Mouse (Mus musculus) 3134 (cell line): ENCODE measurements at regions not wholly inside any gene's neighbourhood (a gene's known extent, or its start where the extent isn't known, plus 50 kb on each side); places are given as distances from the start of the nearest gene placed in this dataset.

Experiments used
- DNase-seq: peaks from one replicate; pipeline ENCODE4 v3.0.0-alpha.2; 2011; ENCODE audit warnings: low spot score; ENCODE audit not compliant: insufficient read length; ENCODE audit errors: extremely low read depth

DNA sequence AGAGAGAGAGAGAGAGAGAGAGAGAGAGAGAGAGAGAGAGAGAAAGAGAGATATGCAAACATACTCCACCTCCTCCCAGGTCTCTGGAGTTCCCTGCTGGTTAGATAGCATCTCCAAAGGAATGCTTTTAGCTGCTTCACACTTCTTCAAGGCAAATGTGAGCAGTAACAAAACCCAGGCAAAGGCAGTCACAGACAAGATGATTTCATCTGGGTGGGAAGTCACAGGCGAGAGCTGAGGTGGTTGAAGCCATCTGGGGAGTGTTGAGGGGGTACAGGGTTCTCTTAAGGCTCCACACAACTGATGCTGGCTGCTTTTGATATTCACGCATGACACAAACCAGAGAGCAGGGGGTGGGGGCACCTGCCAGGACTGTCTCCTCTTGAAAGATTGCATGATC lies 322.7 kb upstream of the Mki67 start:
- DNase-seq, result no peak

DNA sequence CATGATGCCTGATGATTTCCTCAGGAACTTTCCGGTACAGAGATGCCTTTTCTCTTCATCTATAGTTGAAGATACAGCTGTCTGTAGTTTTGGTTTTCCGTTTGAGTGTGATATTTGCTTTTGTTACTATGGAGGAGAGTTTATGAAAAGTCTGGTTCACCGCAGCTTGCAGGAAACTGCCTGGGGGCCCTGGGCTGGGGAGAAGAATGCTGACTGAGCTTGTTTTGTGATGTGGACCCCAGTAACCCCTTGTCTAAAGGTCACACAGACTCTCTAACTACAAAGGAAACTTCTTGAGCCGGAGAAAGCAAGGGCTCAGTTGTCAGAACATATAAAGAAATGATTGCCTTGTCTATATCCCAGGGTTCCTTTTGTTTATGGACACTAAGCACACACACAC lies 325.8 kb upstream of the Mki67 start:
- no peak for DNase-seq

DNA sequence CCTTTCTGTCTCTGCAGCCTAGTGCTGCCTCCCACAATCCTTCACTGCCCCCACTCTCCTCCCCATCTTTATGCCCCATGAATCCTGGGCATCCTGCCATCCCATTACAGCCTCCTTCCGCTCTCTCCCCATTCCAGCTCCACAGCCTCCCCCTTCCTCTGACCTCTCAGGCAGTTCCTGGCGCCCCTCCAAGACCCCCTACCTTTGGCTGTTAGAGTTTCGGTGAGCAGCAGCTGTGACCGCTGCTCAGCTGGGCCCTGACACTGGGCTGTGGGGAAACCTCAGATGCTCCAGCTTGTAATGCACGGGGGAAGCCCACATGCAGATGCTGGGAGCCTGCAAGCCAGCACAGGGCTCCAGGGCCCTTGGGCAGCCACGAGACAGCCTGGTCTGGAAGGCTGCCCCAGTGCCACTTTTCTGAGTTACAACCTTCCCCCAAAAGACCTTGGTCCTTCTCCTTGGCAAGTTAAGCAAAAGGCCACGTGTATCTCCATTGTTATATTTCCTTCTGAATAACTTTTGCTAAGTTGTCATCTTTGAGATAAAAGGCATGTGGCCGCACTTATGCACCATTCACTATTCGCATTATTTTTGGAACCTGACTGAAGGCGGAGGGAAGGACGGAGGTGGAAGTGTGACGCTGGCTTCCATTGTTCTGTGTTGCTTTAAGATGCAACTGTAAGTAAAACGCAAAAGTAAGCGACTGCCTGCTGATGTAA lies 330.6 kb upstream of the Mki67 start:
- DNase-seq, result no peak

DNA sequence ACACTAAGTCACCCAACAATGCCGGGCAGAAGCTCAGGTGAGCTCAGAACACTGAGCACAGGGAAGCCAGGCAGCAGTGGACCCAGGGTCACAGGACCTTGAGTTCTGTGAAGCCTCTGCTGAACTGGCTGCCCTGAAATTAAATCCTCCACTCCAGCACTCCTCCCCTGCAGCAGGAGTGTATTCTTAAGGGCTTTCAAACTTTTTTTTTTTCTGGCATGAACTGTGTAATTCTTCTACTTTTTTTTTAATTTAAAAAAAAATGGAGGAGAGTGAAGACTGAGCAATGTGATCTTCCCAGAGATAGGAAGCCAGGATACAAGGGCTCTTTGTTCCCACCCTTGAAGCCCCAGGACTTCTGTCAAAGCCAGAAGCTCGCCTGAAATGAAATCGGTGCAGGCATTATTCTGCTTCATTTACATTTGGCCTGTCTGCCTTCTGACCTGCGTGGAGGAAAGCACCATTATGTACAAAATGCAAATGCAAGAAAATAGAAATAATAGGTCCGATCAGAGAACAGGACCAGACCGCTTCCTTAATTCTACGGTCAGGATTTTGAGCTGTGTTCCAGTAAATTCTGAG lies 331.3 kb upstream of the Mki67 start:
- DNase-seq, result no peak

DNA sequence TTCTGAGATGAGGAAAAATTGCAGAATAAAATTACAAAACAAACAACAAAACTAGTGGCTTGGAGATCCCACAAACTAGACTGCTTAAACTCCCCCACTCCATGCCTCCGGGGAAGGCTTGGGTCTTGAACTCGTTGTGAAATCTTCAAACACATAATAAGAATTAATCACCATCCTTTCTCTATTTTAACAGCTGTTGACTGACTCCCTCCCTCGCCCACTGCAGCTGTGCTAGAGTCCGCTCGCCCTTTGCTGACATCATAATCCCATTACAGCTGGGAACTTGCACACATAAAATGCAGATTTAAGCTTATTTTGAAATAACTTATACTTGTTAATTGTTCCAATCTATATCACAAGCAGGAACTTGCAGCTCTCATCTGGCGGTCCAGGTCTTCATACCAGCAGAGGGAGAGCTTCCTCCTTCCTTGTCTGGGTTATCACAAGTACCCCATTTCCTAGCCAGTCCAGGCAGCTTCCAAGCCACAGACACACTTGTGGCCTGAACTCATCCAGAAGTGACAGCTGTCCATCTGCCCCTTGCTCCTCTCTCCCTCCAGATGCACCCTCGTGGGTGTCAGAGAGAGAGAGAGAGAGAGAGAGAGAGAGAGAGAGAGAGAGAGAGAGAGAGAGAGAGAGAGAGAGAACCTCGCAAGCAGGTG lies 332.9 kb upstream of the Mki67 start:
- no peak for DNase-seq

DNA sequence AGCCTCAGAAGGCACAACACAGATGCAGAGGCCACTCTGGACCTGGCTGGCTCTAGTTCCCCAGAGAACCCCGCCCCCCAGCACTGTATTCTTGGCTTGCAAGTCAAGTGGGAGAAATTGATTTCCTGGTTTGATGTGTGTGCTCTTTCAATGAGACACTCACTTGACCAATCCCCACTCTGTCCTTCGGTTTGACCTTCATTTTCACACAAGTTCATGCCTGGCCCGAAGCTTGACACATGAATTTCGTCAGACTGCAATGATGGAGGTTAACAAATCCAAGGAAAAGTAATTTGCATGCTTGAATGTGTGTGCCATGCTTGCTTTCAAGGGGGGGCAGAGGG lies 333.4 kb upstream of the Mki67 start:
- DNase-seq, result no peak

DNA sequence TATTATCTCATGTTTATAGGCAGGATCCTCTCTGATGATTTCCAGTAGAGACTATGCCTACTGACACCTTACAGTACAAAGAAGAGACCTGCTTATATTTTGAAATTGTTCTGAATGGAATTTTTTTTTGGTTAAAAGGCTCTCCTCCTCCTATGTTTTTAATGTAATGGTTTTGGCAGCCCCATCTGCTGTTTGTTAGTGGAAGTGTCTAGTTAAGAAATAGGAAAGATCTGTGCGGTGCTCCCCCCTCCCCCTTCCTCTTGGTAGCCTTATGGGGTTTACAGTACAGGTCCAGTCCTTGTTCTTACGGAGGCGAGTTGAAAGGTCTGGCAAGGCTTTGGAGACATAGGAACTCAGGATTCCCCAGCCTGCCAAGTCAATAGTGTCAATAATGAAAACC lies 334.0 kb upstream of the Mki67 start:
- DNase-seq, result no peak

DNA sequence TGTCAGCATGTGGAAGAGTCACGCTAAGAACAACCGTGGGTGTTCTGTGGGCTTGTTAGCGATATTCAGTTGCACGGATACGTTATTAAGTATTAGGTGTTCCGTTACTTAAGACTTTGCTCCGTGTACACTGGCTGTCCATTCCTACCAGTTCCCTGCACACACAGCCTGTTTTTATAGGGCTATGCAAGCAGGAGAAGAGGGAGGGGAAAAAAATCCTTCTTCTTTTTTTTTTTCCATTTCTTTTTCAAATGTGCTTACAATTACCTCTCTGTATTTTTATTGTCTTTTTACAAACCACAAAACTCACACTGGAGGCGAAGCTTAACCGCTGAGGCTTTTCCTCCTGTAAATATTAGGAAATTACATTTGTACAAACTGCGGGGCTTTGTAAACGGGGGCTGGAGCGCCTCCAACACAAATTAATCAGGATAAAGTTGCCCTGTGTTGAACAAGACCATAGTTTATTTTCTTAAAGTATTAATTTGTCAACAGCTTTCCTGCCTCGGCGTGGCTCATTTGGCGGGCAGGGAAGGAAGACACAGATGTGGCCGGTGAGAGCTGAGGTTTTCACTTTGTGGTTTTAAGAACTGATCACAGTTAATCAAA lies 340.8 kb upstream of the Mki67 start:
- no peak for DNase-seq

DNA sequence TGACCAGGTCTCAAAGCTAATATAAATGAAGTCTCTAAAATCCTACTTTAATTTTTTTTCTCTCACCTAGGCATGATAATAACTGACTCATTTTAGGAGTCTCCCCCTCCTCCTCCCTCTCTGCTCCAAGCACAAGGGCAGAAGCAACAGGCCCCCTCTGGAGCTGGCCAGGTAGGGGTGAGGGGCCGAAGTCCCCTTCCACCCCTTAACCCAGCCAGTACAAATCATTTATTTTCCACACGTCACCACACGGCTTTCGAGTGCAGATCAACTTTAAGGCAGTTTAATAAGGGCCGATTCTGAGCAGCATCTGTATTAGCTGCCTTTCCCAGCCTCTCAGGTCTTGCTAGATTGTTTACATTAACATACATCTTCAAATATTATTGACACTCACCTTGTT lies 342.2 kb upstream of the Mki67 start:
- DNase-seq, result no peak

DNA sequence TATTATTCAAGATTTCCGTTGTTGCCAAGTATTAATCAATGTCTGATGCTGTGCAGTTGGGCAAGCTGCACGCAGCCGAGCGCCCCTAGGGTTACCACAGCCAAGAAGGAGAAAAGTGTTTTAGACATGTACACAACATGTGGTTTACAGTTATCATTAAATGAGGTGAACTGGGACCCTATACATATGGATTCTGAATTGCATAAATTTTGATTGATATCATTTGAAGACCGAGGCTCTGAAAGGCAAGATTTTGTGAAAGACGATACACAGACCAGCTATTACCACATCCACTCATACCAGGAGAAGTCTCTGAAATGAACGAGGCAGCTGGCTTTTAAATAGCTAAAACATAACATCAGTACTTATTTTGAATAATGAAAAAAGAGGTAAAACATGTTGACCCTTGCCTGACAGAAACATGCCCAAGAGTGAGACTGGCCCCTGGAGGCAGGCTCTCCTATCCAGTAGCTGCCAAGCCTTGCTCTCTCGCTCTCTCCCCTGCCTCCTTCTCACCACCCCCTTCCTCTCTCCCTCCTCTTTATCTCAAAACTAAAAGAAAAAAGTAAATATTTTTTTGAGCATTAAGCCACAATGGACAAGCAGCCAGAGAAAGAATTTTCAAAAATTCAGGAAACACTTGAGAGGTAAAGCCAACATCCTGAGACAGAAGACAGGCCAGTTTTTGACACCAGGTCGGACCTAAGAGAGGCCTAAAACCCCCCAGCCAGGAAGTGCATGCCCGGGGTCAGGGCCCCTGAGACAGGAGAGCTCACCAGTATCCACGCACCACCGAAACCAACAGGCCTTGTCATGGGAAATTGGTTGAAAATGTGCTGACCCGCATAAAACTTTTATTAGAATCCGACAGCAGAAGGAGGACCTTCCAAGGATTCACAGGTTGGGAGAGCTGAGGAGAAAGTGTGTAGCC lies 342.9 kb upstream of the Mki67 start:
- DNase-seq, result no peak

DNA sequence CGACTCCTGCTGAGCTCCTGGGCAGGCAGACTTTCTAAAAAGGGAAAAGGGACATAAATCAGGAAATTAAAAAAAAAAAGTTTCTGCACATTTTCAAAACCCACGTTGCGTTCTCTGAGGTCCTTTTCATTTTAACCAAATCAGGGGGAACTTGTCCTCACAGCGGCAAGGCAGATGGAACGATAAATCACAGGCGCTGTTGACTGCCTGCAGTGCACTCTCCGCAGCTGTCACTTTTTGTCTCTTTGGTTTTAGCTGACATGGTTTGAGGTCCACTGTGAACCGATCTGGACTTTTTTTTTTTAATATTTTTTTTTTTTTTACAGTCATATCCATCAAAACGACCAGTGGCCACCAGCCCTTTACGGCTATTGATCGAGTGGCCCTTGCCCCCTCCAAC lies 343.7 kb upstream of the Mki67 start:
- no peak for DNase-seq

DNA sequence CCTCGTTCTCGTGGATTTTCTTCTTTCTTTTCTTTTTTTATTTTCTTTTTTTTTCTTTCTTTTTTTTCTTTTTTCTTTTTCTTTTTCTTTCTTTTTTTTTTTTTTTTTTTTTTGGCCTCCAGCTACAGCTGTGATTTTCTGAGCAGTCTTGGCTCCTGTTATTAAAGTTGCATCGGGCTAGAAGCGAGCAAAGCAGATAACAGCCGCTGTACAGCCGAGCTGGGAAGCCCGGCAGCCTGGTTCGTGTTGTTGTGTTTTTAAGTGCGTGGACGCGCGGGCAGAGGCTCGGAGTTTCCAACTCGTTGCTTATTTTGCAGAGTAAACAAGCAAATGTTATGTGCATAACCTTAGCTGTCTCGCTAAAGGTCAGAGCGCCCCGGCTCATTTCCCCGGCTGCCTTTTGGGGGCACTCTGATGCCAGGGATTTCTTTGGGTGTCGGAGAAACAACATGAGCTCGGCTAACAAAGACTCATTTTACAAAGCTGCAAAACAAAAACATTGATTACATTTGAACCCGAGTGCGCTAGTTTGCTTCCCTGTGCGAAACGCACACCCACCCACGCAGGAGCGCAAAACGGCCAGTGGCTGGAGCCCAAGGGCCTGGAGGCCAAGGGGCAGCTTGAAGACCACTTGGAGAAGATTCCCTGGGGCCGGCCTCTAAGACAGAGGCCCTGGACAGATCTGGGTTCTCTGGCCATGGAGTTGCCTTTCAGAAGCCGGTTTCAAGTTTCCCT lies 344.3 kb upstream of the Mki67 start:
- no peak for DNase-seq

DNA sequence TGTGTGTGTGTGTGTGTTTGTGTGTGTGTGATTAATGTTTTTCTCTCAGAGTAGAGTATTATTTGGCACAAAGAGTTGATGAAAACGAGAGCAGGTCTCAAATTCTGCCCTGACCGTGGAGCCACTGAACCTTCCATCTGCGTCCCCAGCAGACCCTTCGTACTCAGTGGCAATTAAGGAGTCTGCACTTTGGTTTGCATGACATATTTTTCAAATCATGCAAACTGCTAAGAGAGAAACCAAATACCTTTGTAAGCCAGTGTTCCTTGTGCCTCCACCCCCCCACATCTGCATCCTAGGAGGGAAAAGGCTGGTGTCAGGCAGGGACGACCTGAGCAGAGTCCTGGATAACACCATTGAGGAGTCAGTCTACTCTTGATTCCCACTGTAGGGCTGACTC lies 346.5 kb upstream of the Mki67 start:
- no peak for DNase-seq

DNA sequence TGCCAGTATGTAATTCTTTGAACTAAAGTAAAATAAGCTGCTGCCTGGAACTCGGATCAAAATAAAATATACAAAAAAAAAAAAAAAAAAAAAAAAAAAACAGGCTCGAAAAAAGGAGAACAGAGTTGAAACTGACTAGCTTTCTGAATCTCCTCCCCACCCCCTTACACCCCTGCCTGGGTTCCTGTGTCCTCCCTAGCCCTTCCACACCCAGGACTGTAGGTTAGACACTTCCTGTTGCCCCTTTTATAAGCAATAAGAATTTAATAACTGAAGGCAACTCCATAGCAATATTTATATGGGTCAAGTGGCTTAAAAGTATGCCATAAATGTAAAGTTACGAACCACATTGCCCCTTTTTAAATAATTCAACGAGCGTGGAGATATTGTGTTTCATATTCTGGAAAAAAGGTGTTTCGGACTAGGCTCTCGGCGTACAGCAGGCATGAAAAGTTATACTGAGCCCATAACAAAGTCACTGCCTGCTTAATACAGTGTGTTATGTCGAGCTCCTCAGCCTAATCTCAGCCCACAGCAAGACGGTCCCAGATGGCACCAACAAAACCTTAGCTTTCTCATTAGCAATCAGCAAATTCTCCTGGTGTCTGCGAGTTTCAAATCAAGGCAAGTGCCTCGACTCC lies 349.0 kb upstream of the Mki67 start:
- DNase-seq, result no peak

DNA sequence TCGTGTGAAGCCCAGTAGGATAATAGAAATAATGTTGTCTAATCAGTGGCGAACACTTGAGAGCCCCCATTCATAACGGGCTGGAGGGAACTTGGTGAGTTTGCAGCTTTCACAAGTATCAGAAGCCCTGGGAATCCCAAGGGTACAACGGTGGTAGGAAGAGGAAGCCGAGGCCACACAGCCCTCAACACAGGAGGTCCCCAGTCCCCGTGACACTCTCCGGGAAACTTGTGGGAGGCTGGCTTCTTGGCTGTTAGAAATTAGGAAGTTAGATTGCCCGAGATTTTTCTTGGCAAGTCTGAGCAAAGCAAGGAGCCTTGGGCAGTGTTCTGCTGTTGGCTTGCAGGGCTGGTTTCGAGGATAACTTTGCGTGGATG lies 349.5 kb upstream of the Mki67 start:
- no peak for DNase-seq

DNA sequence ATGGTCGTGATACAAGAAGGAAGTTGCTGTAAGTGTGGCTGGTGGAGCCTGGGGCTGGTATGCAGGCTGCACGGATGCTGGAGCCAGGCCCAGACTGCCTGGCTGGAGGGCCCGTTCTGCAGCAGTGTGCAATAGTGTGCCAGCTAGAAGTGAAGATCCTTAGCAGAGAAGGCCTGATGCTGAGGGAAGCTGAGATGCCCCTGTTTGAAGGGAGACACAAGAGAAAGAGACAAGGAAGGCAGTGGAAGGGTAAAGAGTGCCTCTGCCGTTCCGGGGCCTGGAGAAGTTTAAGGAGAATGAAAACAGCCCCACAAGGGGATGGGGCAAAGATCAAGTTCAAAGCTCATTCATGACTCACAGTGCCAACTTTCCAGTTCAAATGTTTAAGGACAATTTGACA lies 354.7 kb upstream of the Mki67 start:
- DNase-seq, result no peak

DNA sequence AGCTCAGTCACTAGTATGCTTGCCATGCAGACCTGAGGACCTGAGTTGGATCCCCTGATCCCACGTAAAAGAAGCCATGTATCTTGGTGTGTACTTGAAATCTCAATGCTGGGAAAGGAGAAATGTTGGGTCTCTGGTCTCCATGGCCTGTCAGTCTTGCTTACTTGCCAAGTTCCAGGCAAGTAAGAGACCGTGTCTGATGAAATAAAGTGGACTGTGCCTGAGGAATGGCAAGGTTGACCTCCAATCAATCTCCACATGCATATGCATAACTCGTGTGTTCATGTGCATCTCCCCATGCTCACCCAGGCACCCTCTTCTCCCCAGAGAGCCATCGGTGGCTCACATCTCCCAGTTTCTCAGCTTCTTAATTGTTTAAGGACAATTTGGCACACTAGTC lies 355.2 kb upstream of the Mki67 start:
- no peak for DNase-seq

DNA sequence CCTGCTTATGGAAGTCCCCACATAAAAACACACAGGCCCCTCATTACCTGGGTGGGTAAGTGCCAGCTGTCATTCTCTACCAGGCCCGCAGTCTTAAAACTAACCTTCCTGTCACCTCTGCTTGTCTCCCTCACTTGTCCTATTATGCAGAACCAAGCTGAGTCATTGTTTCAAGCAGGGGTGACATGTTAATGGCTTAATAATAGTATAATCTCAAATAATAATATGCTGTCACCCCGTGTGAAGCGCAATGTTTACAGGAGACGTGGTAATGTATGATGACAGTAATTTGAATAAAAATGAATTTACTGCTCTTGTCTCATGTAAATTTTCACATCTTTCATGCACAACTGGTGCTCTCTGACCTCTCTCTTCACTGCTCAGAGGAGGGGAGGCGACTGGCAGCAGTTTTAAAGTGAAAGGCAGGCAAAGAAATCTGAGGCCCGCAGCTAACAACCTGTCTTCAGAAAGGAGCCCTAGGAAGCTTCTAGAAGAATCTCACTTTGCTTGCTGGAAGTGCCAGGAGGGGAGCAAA lies 357.2 kb upstream of the Mki67 start:
- DNase-seq, result no peak

DNA sequence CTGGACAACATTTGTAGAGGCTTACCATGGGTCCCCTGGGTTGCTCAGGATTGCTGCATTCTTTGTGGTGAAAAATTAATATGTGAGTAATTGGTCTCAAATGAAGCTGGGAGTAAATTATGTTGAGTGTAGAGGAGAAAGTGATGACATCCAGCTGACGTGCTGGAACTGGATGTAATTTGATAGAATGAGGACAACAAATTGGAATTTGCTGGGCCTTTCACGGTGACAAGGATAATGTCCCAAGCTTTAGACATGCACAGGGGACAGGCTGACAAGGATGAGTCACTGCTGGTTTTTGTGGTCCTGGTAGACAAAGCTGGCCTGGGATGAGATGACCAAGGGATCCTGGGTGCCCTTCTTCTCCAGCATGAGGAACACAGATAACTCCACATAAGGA lies 357.9 kb upstream of the Mki67 start:
- no peak for DNase-seq
